Mouse (Mus musculus) layer of hippocampus, postnatal 36 days (tissue): ENCODE results near the gene Grhpr. TPM values are rescaled to one million over a fixed set of nuclear protein-coding genes. Genes with fewer than 3 reads are reported as not detected.
A peak's percentile ranks its signal among the peaks of the same experiment; 100 is the strongest.
"Not testable (repeated sequence)": the region's sequence is repeated elsewhere in the genome, so short reads cannot be mapped to it uniquely, and the experiment has no call there.

Experiments used
- DNase-seq, 2 experiments: peaks; one replicate each; pipeline ENCODE4 v3.0.0; 2022
- total RNA-seq, 2 experiments: library from RNA; stranded (reverse); gene quantifications; 2 replicates each; pipeline ENCODE4 v1.2.3; 2021

Gene Grhpr
- total RNA-seq, 2 experiments from 2014 or later: 24.5 to 27.0 TPM

DNA sequence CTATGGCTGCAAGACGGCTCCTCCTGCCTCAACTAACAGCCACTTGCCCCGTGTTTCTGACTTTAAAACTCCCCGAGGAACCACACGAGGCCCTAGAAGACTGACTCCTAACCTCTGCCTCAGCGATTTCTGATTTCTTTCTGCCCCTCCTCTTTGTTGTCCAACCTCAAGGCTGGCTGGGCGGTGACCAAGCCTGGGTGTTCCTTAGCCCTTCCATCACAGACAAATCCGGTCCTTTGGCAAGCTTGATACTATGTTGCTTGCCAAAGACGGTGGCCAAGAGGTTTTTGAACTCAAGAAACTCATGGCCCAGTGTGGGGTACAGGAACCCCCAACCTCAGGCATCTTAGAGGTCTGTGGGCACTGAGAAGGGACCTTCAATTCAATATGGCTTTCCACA lies 6.9 kb upstream of the Grhpr start:
- DNase-seq: no peak

DNA sequence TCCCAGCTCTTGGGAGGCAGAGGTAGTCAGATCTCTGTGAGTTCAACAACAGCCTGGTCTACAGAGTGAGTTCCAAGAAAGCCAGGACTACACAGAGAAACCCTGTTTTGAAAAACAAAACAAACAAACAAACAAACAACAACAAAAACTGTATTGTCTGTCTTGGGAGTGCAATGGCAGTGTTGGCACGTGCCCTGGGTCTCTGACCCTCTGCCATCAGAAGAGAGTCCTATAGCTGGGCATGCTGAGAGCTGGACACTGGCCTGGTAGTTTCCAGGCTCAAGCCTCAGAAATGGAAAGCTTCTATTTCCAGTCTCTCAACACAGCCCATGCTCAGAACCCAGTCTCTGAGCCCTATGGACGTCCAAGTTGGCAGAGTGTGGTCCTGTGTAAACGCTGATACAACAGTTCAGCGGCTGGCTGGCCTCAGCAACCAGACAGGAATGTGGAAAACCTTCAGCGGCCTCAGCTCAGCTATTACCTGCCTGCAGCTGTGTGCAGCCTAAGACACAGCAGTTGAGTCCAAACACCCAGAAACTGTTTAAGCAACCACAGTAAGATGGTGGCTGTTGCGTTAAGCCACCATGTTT lies 5.1 kb upstream of the Grhpr start:
- DNase-seq: no peak

DNA sequence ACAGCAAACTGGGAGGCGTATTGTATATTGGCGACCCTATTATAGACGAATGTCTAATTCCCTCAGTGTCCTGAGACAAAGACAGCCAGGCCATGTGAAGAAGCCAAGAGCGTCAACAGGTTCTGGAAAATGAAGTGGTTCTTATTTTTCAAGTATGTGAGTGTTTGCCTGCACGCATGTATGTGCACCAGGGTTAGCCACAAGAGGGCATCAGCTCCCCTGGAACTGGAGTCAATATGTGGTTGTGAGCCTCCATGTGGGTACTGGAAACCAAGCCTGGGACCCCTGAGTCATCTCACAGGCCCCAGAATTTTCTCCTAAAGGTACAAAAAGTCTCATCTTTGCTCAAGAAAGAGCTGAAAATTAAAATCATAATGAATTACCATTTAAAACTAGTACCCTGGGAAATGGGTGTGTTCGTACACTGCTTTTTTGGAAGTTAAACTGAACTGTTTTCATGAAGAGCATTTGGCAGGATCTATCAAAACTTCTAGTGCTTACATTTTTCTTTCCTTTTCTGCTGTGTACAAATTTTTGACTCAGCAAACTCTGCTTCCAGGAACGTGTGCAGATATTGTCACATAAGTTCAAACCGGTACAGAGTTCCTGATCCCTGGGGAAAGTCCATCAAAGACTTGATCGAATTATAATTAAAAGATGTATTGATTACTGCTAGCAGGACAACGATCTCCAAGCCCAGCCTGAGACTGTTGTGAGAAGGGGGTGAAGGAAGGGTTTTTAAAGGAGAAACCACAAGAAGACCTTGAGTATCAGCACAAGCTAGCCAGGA lies 4.1 kb upstream of the Grhpr start:
- DNase-seq: no peak

DNA sequence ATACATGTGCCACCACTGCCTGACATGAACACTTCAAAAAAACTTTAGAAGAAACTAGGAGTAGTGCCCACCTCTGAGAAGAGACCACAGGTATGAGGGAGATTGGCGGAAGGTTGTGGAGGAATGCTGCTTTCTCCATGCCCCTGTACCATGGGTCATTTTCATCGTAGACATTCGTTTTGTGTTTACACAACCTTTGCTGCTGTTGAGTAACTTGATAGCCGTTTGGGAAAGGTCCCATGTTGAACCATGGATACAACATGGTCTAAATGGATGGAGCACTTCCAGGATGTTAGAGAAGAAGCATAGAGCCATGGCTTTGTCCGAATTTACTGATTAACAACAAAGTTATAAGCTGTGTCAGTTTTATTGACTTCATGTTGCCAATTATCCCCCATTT lies 3.0 kb upstream of the Grhpr start:
- DNase-seq: no peak

DNA sequence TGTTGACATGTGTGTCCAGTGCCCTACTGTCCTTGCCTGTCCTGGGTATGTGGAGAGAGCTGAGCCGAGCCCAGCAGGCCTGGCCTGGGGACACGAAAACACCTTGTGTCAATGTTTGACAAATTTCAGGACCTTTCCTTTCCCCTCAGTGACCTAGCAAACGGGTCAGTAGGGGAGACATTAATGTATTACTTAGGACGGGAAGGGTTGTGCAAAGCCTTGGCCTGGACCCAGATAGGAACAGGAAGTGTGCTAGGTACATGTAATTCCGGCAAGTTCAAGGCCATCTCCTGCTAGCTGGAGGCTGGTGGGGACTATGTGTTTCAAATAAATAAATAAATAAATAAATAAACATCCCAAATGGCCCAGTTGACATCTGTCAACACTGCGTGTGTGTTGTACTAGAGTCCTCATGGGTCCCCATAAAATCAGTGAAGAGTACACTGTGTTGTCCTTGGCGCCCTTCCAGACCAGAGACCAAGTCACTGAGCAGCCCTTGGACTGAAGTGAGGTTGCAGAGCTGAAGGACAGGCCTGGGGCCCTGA lies 1.3 kb upstream of the Grhpr start:
- DNase-seq: no peak

DNA sequence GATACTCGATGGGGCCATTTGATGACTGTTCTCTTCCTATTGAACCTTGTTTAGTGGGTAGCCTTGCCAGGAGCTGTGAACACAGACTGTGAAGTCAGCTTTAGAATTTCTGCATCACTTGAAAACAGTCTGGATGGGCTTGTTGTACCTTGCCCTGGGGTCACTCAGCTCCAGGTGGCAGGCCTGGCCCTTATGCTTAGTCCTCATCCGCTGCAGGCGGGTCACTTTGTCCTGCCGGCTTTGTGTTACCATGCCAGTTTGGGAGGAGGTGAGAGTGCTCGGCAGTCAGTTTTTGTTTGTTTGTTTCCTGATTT lies 736 bp downstream of the Grhpr start:
- DNase-seq: no peak

DNA sequence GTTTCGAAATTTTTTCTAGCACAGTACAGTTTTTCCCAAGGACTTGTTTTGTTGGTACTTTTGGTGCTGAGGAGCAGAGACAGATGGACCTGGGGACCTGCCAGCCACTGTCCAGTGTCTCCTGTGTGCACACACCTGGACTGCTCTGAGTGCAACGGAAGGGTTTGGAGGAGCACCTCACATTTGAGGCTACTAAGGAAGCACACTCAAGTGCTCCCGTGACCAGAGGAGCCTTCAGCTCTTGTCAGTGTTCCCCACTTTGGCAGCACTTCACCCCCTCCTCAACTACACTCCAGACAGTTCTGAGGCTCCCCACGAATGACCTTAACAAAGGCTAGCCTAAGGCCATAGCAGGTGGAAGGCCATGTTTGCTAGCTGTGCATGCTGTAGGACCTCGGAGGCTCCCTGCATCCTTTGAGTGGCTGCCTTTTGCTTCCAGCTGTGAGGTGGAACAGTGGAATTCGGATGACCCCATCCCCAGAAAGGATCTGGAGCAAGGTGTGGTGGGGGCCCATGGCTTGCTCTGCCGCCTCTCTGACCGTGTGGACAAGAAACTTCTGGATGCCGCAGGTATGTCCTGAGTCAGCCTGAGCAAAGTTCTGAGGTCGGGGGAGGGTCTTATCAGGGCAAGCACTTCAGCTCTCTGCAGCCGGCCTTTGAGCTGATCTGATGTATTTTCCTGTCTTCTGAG lies 1.4 kb downstream of the Grhpr start:
- DNase-seq: no peak

DNA sequence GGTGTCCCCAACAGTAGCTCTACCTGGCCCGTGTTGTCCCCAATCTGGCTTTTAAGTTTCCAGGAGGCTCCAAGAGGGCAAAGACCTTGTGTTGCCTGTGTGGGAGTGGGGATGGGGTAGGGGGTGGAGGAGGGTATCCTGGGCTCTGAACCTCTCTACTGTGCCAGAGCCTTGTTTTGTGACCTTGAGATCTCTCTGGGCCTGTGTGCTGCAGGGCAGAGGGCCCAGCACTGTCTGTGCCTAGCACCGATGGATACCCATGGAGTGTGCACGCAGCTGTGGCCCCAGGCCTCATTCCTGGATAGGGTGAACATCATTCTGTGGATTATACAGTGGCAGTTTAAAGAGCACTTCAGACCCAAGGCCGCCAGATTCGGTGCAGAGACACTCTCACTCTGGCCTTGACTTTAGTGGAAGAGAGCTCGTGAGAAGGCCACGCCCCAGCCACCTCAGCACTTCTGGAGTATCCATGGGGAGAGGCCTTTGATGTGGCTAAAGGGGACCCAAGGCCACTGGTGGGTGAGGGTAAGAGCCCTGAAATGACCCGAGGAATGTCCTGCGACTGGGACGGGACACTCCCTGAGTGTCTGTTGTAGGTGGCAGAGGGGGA lies 2.0 kb downstream of the Grhpr start:
- DNase-seq: no peak

DNA sequence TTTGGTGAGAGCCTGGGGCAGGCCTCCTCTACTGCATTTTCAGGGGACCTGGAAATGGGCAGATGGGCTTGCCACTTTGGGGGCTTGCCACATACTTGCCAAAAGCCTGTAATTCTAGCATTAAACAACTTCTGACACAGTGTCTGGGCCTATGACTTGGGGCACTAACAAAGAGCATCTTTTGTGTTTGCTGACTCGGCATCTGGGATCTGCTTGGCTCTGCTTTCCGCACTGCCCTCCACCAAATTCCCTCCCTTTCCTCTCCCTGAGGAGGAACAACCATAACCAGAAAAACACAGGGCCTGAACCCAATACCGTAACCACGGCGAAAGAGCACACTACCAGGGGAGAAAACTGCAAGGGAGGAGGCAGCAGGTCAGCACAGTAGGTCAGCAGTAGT lies 9.4 kb downstream of the Grhpr start:
- no peak for DNase-seq

DNA sequence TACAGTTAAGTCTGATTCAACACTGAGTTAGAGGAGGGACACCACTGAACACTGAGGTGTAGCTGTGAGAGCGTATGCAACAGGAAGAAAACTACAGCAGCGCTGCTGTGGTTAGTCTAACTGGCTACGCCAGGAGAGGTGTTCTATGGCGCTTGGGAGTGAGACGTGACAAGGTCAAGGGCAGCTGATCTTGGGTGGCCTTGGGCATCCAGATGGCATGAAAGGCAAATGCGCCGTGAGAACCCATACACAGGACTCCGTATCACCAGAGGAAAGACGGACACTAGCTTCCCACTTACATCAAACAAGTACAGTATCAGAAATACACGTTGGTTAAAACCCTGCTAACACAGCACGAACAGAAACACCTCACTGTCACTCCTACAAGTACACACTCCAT lies 11.1 kb downstream of the Grhpr start:
- DNase-seq: not testable (repeated sequence)

DNA sequence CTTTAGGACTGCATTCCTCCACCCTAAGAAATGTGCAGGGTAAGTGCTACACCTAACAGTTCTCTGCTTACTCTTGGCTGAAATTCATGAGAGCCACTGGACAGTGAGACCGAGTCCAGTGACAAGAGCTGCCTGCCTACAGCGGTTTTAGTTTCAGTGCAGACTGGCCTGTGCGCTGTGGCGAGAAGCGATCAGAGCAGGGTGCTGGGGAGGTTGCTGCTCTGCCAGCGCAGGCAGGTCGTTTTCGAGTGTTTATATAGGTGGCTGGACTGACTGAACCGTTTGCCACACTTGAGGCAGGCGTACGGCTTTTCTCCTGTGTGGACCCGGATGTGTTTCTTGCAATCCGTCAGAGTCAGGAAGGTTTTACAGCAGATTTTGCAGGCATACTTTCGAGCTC lies 12.0 kb downstream of the Grhpr start:
- DNase-seq: not testable (repeated sequence)

DNA sequence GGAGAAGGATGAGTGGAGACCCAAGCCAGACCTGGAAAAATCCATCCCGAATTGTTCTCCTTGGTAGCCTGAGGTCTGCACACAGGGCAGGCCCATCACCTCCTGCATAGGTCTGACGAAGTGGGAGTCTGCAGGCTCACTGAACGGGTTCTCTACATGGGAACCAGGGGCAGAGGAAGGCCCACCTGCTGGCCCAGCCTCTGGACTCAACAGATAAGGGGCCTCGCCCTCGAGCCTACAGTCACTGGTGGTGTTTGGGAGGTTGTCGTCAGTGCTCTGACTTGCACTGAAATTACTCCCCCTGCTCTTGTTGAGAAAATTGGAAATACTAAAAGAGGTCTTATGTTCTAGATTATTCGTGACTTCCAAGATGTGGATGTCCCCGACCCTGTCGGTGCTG lies 12.7 kb downstream of the Grhpr start:
- DNase-seq: no peak

DNA sequence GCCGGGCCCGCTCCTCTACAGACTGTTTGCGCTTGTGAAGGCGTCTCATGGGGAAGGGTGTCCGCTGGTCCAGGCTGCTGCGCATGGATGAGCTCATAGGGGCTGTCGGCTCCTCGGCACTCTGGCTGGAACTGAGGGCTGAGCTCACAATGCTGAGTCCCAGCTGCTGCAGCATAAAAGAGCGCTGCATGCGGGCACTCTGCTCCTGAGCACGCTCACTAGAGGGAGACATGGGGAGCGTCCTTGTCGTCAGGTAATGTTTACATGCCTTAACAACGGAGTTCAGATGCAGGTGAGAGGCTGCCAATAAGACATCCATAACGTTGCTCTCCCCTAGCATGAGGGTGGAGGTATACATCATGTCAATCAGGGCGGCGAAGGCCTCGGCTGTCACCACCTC lies 13.6 kb downstream of the Grhpr start:
- DNase-seq: no peak

DNA sequence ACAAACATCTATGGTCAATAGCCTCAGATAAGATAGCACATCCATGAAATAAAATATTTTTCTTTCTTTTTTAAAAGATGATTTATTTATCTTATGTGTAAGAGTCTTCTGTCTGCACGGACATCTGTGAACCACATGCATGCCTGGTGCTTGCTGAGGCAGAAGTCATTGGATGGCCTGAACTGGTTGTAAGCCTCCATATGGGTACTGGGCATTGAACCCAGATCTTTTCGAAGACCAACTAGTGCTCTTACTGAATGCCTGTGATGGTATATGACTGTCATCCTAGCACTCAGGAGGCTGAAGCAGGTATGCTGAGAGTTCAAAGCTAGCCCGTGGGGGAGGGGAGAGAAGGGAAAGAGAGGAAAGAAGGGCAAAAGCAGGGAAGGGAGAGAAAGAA lies 16.9 kb downstream of the Grhpr start:
- no peak for DNase-seq

DNA sequence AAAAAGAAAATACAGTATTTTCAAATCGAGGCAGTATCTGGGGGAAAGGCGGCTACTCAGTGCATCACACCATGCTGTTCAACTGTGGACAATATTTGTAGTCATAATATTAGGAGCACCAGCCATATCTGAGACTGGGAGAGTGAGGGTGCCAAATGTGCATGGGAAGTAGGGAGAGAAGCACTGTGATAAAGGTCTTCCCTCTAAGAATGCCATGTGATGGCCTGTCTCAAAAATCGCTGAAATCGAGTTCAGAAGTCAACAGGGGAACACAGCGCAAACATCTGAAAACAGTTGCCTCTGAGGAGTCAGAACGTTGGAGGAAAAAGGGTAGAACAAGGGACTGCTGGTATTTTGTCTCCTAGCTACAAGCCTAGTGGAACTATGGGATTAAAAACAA lies 18.8 kb downstream of the Grhpr start:
- DNase-seq: no peak

DNA sequence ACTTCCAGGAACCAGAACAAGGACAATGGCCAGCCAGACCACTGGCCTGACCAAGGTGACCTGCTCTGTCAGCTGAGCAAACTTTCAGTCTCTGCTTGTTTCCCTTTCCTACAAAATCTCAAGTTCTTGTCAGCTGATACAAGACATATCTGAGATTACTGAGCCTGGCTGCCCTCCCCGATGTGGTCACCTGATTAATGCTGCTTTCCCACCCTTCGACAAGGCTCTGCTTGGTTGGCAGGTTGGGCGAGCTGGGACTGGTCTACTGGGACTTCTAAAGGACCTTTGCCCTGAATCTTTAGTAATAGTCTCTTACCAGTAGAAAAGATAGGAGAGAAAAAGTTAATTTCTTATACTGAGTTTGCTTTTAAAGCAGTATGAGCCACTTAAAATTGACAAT lies 24.3 kb downstream of the Grhpr start:
- no peak for DNase-seq

DNA sequence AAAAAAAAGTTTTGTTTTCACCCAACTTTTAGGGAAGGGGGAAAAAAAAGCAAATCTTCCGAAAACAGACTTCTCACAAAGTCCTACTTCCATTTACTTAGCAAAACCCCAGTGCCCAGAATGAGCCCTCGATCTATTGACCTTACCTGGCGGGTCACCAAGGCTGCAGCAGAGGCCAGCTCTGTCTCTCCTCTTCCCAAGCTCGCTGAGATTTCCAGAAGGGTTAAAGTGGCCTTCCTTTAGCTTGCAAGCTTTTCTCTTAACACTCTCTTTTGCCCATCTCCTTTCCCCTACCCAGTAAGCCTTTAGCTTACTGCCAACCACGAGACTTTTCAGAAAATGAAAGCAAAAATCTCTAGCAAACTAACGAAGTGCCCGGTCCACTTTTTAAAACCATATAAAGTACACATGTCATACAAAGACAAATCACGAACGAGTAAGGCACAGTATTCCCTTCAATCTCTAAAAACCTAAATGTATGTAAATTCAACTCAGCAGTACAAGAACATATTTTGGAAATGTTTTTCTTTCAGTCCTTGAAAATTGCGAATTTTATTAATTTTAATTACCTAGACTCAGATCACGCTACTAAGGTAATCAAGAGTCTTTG lies 29.7 kb downstream of the Grhpr start:
- DNase-seq: no peak

DNA sequence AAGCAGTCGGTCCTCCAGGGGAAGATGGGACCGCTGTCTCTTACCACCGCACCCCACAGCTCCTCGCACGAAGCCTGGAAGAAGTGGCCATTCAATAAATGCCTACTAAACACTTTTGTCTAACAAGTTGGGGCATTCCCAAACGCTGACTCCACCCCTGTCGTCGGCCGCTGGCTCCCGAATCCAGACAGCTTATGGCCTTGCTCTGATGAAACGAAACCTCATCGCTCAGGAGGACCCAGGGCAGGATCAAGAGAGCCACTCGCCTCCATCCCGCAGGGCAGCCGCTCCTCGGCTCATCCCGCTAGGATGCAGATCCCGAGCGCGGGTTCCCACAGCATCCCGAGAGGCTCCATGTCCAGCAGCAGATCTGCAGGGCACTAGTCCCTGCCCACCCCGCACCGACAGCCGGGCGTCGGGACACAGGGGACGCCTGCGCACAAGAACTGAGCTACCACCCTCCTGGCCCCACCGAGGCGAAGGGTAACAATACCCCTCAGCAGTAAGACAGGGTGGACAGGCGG lies 30.4 kb downstream of the Grhpr start:
- DNase-seq: no peak

DNA sequence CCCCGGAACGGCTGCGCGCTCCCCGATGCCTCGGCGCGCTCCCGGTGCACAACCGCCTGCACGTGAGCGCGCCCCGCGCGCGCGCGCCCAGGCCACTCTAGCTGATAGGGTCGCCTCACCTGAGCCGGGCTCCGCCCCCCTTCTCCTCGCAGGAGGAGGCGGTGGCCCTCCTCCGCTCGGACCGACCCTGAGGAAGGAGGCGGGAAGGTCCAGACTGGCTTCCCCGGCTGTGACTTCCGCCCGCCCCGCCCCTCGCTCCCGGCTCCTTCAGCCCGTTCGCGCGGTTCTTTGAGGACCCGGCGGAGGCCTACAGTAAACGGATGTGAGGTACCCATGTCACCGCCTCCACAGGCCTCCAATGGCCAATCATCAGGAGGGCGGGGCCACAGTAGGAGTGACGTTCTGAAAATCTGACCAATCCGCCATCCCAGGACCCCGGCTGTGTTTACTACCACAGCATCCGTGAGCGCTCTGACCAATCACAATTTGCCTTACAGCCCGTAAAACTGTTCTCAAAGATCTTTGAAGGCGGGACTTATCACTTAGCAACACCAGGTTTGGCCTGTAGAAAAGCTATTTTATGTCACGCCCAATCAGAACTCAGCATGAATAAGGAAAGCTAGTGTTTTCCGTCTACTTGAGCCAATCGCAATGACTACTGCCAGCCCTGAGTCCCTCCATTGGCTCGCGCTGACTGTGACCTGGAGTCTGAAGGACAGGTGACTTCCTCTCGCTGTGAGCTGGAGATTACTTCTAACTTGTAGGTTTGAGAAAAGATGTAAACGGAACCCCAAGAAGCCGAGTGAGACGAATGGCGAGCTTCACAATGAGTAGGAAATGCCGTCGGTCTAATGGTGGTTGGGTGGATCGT lies 31.1 kb downstream of the Grhpr start, which contains the start of gene Zbtb5:
Zbtb5 (minus strand) TSS at position 308 of the 871 bp plus-strand sequence.
- DNase-seq: peak; percentile 99 to 100

DNA sequence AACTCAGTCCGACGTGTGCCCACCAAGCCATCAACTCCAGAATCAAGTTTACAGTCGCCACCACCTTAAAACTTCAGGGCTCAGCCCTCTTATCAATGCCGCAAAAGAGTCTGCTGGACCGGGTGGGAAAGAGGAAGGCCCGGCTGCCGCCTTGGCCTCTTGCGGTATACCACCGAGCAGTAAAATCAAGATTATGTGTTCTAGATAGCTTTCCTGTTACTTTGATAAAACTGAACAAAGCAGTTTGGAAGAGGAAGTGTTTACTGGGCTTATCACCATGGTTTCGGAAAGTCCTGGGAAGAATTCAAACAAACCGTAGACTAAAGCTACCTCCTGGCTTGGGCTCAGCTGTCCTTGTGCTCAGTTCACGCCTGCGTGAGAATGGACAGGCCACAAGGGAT lies 31.8 kb downstream of the Grhpr start:
- no peak for DNase-seq

DNA sequence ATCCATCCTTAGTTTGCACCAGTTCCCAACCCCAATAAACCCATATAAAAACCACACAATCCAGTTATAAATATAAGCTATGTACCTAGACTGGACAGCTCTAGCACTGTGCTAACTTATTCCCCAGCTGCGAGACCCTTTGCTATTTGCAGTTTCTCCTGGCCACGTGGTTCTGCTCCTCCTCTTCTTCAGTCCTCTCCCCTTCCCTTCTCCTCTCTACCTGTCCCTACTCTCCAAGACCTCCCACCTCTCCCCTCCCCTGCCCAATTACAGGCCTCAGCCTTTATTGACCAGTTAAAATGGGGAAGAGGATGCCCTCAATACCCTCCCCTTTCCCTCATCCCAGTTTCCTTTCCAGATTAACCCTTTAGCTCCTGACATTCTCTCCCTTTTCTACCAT lies 32.3 kb downstream of the Grhpr start:
- no peak for DNase-seq

DNA sequence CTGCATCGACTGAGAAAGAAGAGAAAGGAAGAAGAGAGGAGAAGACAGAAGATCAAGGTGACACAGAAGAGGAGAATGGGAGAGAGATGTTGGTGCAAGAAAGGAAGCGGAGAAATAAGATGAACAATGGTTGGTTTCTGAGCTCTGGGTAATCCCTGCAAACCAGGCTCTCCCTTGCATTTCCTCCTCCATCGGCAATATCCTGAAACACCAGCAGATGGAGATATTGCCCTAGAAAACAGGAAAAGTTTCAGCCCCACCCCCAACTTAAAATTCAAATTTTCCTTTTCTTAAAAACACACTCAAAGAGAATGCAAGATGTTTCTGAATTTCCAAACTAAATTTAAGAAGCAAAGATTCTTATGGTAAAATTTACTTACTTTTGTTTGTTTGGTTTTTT lies 34.4 kb downstream of the Grhpr start:
- DNase-seq: peak in 1 of 2 experiments; percentile 52
